Mouse (Mus musculus) monocyte, adult 5-6 weeks (primary cell): Measurements from ENCODE around the gene Spred3. TPM values are rescaled to one million over a fixed set of nuclear protein-coding genes. Genes with fewer than 3 reads are reported as not detected.
A peak's percentile ranks its signal among the peaks of the same experiment; 100 is the strongest.

Source experiments
- ATAC-seq: fragments of 153-309, 156-312 bp; replicated peaks from 2 replicates; pipeline ENCODE4 v1.8.0; 2017; ENCODE audit warnings: mild to moderate bottlenecking; ENCODE audit not compliant: low TSS enrichment, insufficient number of reproducible peaks, severe bottlenecking, poor library complexity, low FRiP score
- total RNA-seq: library from RNA; stranded (forward); fragments of 200-1000, 200-491, 200-594 nt; gene quantifications from 3 replicates; pipeline ENCODE4 v1.2.3, GENCODE M21; 2017

Gene Spred3
- total RNA-seq, 1 experiment from 2014 or later, result 0.95 TPM

GRCm38 (mm10) chr7:29170755-29171561, 747 bp upstream of the Spred3 start:
- peak; percentile 20 for ATAC-seq

- peak; percentile 14; the same call in 1 of the 2 replicates for ATAC-seq
These were observed 763 bp downstream of the Spred3 start for GRCm38 (mm10) chr7:29169231-29170065.

GRCm38 (mm10) chr7:29168791-29169230, 1.4 kb downstream of the Spred3 start:
- ATAC-seq, result no peak

GRCm38 (mm10) chr7:29168121-29168695, 2.0 kb downstream of the Spred3 start:
- ATAC-seq, result no peak

- no peak for ATAC-seq
These were observed 2.6 kb downstream of the Spred3 start for GRCm38 (mm10) chr7:29167656-29168055.

GRCm38 (mm10) chr7:29162750-29163525, 7.3 kb downstream of the Spred3 start:
- 0 out of 2 replicates have a peak, but pooled peaks have one; percentile 38 for ATAC-seq

GRCm38 (mm10) chr7:29162294-29162693, 7.9 kb downstream of the Spred3 start:
- no peak for ATAC-seq

- no peak for ATAC-seq
These were observed 11.9 kb downstream of the Spred3 start for GRCm38 (mm10) chr7:29158264-29158663.

GRCm38 (mm10) chr7:29155838-29156782, 14.1 kb downstream of the Spred3 start, which contains the start of gene Fam98c:
Gene Fam98c (minus strand): TSS chr7:29156234.
- peak; percentile 86 for ATAC-seq

GRCm38 (mm10) chr7:29155196-29155837, 14.9 kb downstream of the Spred3 start:
- peak; percentile 59 for ATAC-seq

- ATAC-seq, result no peak
These were observed 16.0 kb downstream of the Spred3 start for GRCm38 (mm10) chr7:29154018-29154720.

GRCm38 (mm10) chr7:29151486-29151885, 18.7 kb downstream of the Spred3 start:
- no peak for ATAC-seq

- no peak for ATAC-seq
These were observed 21.4 kb downstream of the Spred3 start for GRCm38 (mm10) chr7:29148771-29149170.

- no peak for ATAC-seq
These were observed 23.4 kb downstream of the Spred3 start for GRCm38 (mm10) chr7:29146625-29147367.

- ATAC-seq, result peak; percentile 63
These were observed 26.2 kb downstream of the Spred3 start for GRCm38 (mm10) chr7:29144006-29144405.

- no peak for ATAC-seq
These were observed 28.8 kb downstream of the Spred3 start for GRCm38 (mm10) chr7:29141416-29141815.
